Mouse (Mus musculus): ENCODE measurements around the gene Slc25a26.
"Not testable (repeated sequence)": the region's sequence is repeated elsewhere in the genome, so short reads cannot be mapped to it uniquely, and the experiment has no call there.

Slc25a26 gene

DNA sequence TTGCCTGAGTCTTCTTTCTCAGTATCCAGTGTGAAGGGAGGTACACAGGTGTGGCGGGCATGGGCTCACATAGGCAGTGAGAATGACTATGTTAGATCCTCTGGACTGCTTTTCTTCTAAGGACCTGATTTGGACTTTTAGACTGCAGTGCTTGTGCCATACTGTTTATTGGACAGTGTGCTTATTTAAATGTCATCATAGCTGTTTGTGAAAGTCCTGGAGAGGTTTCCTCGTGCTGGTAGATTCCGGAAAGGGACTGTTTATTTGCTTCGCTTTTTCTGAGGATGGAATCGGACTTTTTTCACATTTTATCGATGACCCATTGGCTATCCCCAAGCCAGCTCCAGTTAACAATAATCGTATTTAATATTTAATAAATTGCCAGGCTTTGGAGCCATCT, 50.7 kb downstream of the Slc25a26 start:
- in situ Hi-C loops (cut with MboI, MseI) = no loop called here

DNA sequence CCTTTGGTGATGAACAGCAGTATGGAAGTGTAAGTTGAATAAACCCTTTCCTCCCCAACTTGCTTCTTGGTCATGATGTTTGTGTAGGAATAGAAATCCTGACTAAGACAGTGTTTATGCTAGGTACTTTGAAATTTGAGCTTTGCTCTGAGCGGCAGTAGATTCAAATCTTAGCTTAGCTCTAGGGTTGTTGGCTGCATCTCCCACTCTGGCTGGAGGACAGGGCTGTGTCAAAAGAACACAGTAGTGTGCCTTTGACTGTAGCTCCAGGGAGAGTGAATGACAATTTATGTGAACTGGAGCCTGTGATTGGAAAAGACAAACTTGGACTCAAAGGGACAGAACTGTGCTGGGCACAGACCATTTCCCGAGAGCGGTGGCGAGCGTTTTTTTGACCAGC, 53.0 kb downstream of the Slc25a26 start:
- in situ Hi-C loops (cut with MboI, MseI) = no loop called here

DNA sequence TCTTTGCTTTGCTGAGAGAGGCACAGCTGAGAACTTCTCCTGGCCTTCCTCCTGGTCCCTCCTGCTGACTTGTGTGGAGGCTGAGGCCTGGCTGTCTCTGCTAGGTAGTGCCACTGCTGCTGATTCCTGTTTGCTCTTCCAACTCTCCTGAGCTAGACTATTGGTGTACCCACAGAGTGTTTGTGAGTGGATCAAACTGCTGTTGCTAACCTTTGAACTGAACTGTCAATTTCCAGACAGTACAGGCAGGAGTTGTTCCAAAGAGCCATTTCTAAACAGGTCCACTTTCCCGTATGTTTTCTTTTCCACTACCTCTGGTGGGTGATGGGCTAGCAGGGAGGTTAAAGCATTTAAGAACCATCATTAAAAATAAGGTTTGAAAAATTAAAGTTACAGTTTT, 58.5 kb downstream of the Slc25a26 start:
- in situ Hi-C loops (cut with MboI, MseI) = not testable (repeated sequence)

DNA sequence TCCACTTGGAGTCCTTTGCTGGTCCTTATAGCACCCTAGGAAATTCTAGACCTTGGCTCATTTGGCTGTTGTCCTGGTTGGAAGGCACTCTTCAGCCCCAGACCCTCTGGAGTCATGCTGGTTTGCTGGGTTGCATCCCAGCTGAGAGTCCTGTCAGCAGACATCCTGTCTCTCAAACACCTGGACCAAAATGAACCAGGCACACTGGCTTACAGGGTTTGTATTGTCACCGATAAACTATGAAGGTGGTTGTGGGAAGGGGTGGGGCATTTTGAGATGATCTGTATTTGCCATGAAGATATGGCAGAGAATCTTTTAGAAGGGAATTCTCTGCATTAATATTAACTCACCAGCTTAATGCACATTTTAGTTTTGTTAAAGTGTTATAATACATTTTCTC, 60.8 kb downstream of the Slc25a26 start:
- in situ Hi-C loops (cut with MboI, MseI) = no loop called here

DNA sequence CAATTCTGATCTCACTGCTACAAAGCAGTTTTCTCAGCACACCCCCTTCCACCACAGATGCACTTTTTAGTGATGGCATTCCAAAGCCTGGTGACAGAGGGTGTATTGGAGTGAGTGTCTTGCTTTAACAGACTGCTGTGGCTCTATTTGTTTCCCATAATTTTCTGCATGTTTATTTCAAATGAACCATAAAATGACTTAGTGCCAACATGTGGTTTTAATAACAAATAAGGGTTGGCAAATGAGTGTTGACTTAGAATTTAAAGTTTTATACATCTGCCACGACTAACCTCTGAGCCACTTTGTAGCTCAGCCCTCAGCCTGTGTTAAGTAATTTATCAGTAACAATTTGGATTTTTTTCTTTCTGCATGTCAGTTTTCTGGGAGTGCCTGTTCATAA, 61.2 kb downstream of the Slc25a26 start:
- in situ Hi-C loops (cut with MboI, MseI) = no loop called here

DNA sequence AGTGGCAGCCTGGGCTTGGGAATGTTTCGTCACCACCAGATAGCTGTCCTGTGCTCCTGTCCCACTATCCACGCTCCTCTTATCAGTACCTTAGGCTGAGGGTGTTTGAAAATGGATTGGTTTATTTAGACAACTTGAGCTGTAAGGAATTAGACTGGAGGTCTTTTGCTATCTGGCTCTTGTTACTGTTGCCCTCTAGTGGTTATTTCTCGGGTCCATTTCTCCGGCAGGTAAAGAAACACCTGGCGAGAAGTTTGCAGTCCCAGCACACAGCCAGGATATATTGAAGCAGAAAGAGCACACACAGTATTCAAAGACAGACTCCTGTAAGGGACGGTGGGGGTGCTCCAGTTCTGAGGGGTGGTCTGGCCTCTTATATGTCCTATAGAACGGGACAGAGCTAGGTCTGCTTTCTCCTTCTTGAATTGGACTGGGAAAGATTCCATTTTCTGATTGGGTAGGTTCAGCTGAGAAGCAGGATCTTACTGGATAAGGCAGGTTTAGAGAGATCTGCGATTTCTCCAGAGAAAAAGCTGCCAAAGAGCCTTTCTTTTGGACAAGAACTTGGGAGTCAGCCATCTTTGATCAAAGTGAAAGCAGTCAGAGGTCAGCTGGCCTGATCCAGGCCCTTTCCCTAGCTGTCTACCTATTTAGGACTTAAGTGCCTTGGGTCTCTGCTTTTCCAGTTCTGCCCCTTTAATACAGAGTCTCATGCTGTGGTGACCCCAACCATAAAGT, 63.2 kb downstream of the Slc25a26 start:
- in situ Hi-C loops (cut with MboI, MseI) = no loop called here

DNA sequence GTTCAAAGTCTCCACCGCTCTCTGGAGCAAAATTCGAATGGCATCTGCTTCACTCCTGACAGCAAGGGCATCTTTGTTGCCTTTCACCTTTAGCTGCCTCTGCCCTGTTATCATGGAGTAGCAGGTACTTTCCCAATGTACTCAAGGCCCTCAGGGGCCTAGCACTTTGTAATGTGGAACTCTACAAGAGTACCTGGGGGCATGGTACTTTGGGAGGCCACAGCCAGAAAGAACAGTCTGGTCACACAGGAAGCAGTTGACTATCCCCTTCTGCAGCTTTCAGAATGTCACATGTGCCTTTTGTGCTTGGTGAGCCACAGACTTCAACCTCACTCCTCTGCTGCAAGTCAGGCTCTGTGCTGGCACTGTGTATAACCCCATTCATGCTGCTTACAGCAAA, 65.6 kb downstream of the Slc25a26 start:
- in situ Hi-C loops (cut with MboI, MseI) = no loop called here

DNA sequence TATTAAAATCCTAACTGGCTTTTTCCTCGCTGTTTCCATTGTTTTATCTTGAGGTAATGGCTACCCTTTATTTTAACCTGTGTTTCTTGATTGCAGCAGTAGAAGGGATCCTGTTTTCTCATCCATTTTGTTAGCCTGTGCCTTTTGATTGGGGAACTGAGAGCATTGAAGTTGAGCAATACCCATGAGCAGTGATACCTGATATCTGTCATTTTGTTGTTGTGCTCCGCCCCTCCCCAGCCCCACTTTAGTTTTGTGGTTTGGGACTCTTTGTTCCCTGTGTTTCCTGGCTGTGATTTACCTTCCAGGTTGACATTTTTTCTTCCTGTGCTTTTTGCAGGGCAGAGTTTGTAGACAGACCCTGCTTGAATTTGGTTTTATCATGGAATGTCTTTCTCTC, 67.9 kb downstream of the Slc25a26 start:
- in situ Hi-C loops (cut with MboI, MseI) = no loop called here

DNA sequence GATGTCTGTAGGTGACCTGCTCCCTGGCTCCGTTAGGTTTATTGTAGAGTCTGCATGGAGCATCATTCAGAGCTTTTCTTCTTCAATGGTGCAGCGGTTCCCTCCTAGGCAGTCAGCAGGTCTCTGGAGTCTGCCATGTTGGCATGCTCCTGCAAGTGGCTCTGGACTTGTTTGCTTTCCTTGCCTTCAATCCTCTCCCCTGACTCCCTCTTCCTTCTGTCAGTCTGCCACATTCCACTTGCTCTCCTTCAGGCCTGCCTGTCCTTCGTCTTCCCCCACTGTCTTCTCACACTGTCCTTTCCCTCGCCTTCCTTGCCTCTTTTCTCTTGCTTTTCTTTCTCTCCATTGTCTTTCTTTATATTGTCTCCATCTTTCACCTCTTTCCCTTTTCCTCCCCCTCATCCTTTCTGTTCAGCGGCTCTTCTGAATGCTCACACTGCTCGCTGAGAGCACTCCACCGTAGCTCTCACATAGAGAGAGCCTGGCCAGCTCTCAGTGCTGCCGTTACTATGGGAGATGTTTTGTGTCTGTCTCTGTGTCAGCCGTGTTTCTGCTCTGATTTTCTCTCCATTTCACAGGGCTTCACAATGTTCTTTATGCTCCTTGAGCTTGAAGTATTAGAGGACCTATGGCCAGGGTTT, 75.5 kb downstream of the Slc25a26 start:
- in situ Hi-C loops (cut with MboI, MseI) = no loop called here

DNA sequence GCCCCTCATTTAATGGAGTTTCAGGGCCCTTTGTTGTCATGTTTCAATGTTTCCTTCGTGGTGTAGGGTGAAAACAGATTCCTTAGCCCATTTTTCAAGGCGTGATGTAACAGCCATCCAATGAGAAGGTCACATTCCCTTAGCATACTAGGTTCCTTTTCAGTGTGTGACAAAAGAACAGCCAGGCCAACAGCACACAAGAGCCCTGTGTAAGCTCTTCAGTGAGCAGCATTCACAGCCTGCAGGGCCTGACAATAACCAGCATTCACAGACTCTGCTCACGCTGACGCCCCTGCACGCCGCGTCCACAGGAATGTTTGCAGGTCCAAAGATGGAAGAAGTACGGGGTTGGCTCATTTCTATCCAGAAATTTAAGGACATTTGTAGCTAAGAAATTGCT, 77.9 kb downstream of the Slc25a26 start:
- in situ Hi-C loops (cut with MboI, MseI) = no loop called here

DNA sequence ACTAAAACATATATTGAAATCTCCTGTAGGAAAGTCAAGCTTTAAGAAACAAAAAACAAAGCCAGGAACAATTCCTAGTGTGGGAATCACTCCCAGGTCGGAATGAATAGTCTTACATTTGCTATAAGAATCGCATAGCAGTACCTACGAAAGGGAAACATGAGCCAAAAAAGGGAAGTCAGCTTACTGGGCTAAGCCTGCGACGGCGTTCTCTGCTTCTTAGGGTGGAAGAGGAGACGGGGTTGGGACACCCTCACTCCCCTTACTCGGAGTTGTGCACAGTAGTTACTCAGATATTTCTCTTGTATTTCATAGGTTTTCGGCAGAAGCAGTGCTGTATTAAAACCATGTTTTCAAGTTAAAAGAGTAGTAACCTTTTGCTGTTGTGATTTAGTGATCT, 81.9 kb downstream of the Slc25a26 start:
- in situ Hi-C loops (cut with MboI, MseI) = no loop called here

DNA sequence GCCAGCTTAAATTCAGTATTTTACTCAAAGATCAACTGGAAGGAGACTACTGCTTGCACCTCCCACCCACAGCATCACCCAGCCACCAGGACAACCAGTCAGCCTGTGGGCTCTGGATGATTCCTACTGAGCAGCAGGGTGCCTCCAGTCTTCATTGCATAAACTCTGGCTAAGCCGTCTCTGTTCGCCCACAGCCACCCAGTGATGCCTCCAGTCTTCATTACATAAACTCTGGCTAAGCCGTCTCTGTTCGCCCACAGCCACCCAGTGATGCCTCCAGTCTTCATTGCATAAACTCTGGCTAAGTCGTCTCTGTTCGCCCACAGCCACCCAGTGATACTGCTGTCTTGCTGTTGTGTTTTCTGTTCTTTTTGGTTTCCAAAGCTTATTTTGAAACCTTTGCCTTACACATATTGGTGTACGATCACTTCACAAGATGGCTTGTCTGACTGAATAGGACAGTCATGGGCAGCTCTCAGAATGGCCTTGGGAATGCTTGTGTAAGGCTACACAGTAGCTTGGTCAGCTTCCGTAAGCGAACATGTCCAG, 84.1 kb downstream of the Slc25a26 start:
- in situ Hi-C loops (cut with MboI, MseI) = no loop called here

DNA sequence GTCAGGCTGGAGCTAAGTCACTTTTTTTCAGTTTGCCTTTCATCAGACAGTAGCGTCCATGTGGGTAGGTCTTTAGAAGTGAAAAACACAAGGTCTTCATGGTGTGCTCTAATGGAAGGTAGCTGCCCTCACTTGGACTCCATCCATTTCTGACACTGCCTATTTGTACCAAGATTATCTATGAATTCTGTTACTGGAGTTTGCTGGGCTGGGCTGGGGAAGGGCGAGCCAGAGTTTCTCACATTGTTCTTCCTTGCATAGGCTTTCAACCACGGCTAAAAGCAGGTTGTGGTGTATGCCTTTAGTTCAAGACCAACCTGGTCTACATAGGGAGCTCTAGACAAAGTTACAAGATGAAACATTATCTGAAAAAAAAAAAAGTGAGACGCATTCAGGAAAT, 84.8 kb downstream of the Slc25a26 start:
- in situ Hi-C loops (cut with MboI, MseI) = no loop called here

DNA sequence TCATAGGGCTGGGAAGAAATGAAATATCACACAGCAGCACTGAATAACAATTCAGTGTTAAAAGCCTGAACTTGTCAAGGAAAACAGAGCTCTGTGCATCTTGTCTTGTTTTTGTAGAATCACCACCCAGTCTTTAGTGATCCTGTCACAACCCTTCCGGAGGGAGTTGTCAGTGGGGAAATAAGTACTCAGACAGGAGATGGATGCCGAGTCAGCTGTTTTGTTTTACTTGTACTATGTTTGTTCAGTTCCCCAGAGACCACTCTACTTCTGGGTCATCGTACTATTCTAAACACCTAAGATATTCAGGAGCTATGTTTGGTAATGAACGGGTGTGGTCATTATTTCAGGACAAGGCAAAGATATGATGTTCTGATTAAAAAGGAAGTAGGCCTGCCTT, 88.2 kb downstream of the Slc25a26 start:
- in situ Hi-C loops (cut with MboI, MseI) = no loop called here

DNA sequence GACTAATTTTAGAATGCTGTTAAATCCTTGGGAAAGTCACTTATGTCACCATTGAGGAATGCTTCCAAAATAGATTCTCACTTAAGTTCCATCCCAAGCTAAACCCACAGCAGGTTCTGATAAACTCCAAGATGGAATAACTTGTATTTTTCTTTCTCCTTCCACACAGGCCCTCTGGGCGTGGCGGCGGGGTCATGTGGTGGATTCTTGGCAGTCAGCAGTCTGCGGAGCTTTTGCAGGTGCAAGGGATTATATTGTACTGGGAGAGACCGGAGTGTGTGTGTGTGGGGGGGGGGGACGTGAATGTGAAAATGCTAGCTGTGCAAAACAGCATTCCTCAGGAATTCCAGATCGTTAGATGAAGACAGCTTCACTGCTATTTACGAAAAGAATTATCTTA, 92.1 kb downstream of the Slc25a26 start:
- in situ Hi-C loops (cut with MboI, MseI) = no loop called here

DNA sequence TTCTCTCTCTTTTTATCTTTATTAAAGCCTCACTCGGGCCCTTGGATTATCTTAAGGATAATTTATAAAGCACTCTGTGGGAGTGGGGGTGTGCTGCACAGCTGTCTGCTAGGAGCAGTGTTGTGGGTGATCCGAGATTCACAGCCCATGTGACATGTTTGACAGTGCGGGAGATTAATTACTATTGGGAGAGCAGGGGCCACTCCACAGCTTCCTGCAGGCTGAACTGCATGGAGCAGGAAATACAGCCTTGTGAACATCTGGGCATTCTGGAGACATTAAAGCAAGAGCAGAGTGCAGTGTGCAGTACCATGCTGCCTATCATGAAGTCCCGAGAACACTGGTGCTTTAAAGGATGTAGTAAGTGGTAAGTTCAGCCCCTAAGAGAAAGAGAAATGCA, 92.6 kb downstream of the Slc25a26 start:
- in situ Hi-C loops (cut with MboI, MseI) = no loop called here

DNA sequence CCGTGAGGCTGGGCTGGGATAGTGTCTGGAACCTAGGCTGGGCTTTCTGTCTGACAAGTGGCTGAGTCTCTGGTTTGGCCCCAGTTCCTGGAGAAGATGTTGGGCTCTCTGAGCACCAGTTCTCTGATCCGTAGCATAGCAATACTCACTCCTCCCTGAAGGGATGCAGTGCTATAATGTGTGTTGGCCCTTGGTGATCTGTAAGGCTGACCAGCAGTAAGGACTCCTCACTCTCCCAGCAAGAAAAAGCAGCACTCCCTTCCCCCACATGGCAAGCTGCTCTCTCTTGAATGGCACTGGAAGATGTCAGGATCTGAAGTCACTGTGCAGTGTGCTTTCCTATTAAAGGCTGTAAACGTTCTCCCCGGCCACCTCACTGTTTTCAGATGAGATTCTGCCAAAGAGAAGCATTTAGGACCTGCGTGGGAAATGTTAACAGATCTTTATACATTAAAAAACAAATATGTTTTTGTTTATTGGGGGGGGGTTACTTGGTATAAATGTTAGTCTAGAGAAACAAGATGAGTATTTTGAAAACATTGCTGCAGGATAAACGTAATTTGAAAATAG, 94.0 kb downstream of the Slc25a26 start:
- in situ Hi-C loops (cut with MboI, MseI) = no loop called here

DNA sequence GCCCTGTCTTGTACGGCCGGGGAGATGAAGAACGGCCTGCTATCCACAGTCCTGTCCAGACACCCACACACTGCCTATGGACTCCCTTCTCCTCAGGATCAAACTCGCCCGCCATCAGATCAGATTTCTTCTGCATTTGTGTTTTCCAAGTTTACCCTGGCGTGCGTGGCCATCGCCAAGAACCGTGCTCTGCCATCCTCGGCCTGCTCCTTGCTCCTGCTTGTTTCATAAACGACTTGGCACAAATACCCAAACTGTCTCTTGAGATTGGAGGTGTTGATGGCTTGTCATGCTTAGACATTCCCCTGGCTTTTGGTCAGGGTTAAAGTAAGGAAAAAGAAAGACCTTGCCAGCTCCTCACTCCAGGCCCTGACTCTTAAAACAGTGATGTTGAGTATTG, 94.6 kb downstream of the Slc25a26 start:
- in situ Hi-C loops (cut with MboI, MseI) = no loop called here

DNA sequence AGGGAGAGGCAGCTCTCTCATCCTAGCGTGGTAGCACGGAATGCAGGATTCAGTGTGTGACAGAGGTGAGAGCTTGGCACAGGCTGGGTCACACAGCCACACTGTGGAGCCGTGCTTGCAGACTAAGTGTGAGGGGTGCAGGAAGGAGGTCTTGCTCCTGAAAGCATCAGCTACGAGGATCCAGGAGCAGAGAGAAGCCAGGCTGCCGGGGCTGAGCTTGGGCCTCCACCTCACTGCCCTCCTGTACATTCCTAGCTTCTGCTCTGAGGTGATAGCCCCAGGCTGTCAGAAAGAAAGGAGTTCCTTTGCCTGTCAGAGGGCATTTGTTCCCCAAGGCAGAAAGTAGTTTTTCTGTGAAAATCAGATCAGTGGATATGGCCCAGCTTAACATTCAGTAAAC, 95.1 kb downstream of the Slc25a26 start:
- in situ Hi-C loops (cut with MboI, MseI) = no loop called here

DNA sequence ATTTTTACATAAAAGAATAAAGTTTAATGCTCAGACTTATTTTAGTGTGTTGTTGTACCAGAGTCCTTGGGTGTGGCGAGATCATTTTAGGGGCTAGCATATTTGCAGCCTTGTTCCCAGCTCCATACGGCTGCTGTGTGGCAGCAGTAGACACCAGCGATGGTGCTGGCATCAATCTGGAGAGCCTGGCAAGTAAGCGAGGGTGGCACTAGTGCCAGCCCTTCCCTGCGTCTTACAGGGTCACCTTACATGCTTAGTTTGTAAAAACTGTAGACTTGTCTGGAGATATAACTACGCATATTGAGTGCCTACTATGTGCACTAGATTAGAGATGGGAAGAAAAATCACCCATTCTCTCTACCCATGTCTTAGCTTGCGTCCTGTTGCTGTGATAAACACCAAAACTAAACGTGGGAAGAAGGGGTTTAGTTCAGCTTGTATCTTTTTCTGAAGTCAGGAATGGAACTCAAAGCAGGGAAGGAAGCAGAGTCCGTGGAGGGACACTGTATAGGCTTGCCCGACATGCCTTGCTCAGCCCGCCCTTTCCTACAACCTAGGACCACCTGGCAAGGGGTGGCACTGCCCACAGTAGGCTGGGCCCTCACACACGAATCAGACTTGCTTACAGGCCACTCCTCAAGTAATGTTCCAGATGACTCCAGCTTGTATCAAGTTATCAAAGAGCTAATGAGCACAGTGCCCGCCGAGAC, 96.1 kb downstream of the Slc25a26 start:
- in situ Hi-C loops (cut with MboI, MseI) = no loop called here

DNA sequence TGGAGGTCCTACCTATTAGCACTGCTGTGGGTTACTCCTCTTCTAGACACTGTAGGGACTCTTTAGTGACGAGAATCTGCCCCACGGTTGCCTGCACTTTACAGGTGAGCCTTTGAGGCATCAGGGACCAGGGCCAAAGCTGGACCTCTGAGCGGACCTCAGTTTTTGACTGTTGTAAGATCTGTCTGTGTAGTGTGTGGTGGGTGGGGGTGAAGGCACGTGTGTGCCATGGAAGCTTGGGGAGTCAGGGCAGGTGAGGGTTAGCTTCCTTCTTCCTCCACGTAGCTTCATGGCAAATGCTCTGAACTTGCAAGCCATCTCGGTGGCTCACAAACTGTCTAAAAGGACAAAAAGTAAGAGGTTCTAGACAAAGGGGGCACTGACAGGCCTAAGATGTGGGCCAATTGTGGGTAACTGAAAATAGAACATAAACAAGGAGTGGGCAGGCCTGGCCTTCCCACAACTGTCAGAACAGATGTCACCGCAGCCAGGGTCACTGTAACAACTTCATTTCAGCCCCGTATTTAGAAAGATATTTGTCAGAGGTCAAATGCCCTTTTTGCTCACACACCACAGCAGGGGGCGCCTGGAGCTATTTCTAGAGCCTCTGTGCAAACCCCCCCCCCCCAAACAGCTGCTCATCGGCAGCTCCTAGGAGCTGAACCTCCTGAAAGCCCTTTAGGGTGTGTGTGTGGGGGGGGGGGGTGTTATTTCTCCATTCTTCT, 96.8 kb downstream of the Slc25a26 start:
- in situ Hi-C loops (cut with MboI, MseI) = no loop called here

DNA sequence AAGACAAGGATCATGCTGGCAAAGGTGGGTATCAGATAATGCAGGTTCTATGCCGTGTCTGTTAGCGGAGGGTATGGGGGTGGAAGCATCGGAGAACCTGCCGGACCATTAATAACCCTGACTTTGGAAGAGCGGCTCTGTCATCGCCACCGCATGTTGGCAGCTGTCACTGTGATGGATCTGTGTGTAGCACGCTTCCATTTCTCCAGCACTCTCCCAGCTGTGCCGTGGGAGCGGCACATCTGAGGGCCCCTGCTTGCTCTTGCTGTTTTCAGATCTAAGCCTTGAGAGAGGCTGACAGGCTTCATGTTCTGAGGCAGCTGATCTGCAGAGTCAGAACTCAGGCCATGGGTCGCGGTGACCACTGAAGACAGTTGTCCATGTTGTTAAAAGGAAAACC, 98.3 kb downstream of the Slc25a26 start:
- in situ Hi-C loops (cut with MboI, MseI) = no loop called here
